Mouse (Mus musculus): ENCODE results near the gene Abhd4. TPM values are rescaled to one million over a fixed set of nuclear protein-coding genes. Genes with fewer than 3 reads are reported as not detected.

Gene Abhd4
- polyA plus RNA-seq, 1 experiment from 2014 or later, result 43.7 TPM

DNA sequence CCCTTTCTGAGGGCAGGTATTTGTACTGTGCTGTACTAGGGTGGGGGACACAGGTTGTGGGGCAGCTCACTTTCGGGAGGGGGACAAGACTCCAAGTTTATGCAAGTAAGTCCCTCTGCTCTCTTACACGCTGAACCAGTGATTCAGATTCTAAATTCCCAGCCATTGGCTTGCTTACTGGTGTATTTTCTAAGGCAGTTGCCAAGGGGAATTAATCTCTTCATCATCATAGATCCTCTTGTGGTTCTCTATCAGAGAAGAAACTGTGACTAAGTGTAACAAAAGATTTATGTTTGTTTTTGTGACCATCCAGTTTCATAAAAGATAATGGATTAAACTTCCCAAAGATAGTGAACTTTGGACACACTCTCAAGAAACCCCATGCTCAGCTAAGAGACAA is 40.3 kb upstream of the Abhd4 start:
- no peaks in the 10 kb centered on the region for H3K27me3 ChIP-seq
- no peak overlapping the region for H3K4me3 ChIP-seq (replicated peaks)
- no peaks in the 10 kb centered on the region for H3K4me1 ChIP-seq (replicated peaks)
- H3K4me2 ChIP-seq (replicated peaks), result no peak overlapping the region
- 67% methylated on average over 2 of the region's 2 CpGs for WGBS
- H3K36me3 ChIP-seq, result no peaks in the 10 kb centered on the region
- no peak for ATAC-seq
- H3K9ac ChIP-seq (replicated peaks), result no peak overlapping the region
- no peaks in the 10 kb centered on the region for H3K9me3 ChIP-seq
- H3K27ac ChIP-seq, result no peak overlapping the region

DNA sequence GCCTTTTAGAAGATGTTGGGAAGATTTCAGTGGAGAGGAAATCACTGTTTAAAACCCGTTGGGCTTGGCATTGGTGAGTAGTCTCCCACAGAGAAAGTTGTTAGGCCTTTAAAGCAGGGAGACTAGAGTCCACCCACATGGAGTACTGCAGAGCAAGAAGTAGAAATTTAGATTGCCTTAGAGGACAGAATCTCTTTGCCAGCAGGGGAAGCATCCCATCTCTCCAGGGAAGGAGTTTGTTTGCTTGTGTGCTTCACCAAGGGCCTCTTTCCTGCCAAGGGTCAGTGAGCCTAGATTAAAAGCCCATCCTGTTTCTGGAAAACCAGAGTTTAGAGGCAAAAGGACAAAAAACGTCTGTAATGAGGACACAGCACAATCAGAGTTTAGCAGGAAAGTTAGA is 39.5 kb upstream of the Abhd4 start:
- Histone ChIP-seq H3K9me3 (no peaks in the 10 kb centered on the region), H3K4me1 (replicated peaks) (peaks cover 4% of the 10 kb centered on the region; the same call in 1 of the 2 replicates), H3K4me2 (replicated peaks) (no peak overlapping the region), H3K36me3 (no peaks in the 10 kb centered on the region), H3K4me3 (replicated peaks) (no peak overlapping the region), H3K9ac (replicated peaks) (no peak overlapping the region), H3K27ac (no peak overlapping the region), H3K27me3 (no peaks in the 10 kb centered on the region)
- no peak for ATAC-seq
- 37% methylated on average over 2 of the region's 2 CpGs for WGBS

DNA sequence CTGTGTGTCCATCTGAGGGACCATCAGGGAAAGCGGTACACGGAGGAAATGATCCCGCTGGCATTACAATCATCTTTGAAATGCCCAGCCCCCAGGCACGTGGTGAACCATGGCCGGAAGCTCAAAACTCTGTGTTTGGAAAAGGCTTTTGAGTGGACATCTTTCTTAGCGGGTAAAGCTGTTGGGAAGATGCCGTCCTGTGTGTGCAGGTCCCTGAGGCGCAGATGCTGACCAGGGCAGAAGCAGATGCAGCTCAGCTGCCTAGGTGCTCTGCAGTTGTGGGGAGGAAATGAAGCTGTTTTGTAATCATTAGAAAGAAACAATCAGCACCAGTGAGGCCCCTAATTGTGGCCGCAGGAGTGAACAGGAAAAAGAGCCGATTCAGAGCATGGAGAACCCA is 39.1 kb upstream of the Abhd4 start:
- H3K27ac ChIP-seq, result no peak overlapping the region
- H3K9me3 ChIP-seq, result no peaks in the 10 kb centered on the region
- H3K4me1 ChIP-seq (replicated peaks), result peaks cover 5% of the 10 kb centered on the region; the same call in 1 of the 2 replicates
- no peak for ATAC-seq
- H3K36me3 ChIP-seq, result no peaks in the 10 kb centered on the region
- WGBS, result 79% methylated on average over 10 of the region's 10 CpGs
- no peak overlapping the region for H3K9ac ChIP-seq (replicated peaks)
- no peak overlapping the region for H3K4me3 ChIP-seq (replicated peaks)
- H3K27me3 ChIP-seq, result no peaks in the 10 kb centered on the region
- no peak overlapping the region for H3K4me2 ChIP-seq (replicated peaks)

DNA sequence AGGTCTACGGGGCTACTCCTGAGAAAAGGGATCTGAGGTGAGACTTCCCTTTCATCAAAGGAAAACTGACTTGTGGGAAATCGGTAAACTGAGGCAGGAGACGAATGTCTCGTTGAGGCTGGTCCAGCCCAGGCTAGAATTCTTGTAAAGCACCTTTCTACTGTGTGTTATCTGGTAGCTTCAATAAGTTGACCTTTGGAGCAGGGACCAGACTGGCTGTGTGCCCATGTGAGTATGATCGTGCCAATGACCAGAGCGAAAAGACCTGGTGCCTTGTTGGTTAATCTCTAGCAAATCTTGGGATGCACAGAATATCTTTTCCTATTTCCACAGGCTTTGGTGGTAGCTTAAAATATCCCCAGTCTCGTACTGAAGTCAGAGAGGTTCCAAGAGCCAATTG is 37.9 kb upstream of the Abhd4 start:
- Histone ChIP-seq H3K27me3 (no peaks in the 10 kb centered on the region), H3K9ac (replicated peaks) (no peak overlapping the region), H3K4me2 (replicated peaks) (no peak overlapping the region), H3K4me1 (replicated peaks) (peaks cover 5% of the 10 kb centered on the region; the same call in 1 of the 2 replicates), H3K9me3 (no peaks in the 10 kb centered on the region), H3K27ac (no peak overlapping the region), H3K4me3 (replicated peaks) (no peak overlapping the region), H3K36me3 (no peaks in the 10 kb centered on the region)
- 91% methylated on average over 7 of the region's 7 CpGs for WGBS
- ATAC-seq, result no peak

DNA sequence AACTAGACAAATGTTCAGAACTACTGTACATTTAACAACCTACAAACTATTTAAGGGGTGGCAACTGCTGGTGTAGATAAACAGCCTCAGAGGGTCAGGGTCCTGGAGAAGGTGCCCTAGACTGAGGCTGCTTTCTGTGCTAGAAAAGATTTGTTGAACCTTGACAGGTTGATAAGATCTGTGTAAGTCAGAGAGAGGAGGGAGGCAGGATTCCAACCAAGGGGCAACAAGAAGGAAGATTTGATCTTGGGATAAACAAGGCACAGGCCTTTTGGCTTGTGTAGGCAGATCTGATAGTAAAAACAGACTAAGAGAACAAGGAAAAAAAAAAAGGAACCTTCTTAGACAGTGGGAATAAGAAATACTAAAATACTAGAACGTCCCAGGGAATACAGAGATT is 35.8 kb upstream of the Abhd4 start:
- Histone ChIP-seq H3K4me2 (replicated peaks) (no peak overlapping the region), H3K9me3 (no peaks in the 10 kb centered on the region), H3K27me3 (no peaks in the 10 kb centered on the region), H3K9ac (replicated peaks) (no peak overlapping the region), H3K4me1 (replicated peaks) (peaks cover 5% of the 10 kb centered on the region; the same call in 1 of the 2 replicates), H3K27ac (no peak overlapping the region), H3K36me3 (no peaks in the 10 kb centered on the region), H3K4me3 (replicated peaks) (no peak overlapping the region)
- WGBS, result 82% methylated on average over 1 of the region's 1 CpGs
- no peak for ATAC-seq

DNA sequence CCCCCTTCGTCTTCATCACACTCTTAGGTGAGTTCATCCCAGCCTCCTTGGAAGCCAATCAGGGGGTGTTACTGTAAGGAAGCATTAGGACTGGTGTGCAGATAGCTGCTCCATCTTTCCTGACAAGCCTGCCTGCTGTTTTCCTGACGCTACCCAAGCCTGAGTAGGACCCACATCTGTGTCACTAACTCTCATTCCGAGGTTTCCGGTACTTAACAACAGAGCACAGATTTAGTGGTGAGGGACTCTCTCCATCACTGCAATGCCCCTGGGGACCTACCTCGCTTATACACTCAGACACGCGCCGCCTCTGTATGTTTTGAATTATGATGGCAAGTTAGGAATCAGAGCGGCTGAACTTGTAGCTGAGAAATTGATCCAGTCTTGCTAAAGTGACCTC is 35.3 kb upstream of the Abhd4 start:
- H3K9ac ChIP-seq (replicated peaks), result no peak overlapping the region
- H3K27me3 ChIP-seq, result no peaks in the 10 kb centered on the region
- H3K4me1 ChIP-seq (replicated peaks), result peaks cover 7% of the 10 kb centered on the region; the same call in 1 of the 2 replicates
- WGBS, result 86% methylated on average over 9 of the region's 9 CpGs
- no peak overlapping the region for H3K4me3 ChIP-seq (replicated peaks)
- no peaks in the 10 kb centered on the region for H3K36me3 ChIP-seq
- ATAC-seq, result no peak
- H3K4me2 ChIP-seq (replicated peaks), result no peak overlapping the region
- H3K9me3 ChIP-seq, result no peaks in the 10 kb centered on the region
- H3K27ac ChIP-seq, result no peak overlapping the region

DNA sequence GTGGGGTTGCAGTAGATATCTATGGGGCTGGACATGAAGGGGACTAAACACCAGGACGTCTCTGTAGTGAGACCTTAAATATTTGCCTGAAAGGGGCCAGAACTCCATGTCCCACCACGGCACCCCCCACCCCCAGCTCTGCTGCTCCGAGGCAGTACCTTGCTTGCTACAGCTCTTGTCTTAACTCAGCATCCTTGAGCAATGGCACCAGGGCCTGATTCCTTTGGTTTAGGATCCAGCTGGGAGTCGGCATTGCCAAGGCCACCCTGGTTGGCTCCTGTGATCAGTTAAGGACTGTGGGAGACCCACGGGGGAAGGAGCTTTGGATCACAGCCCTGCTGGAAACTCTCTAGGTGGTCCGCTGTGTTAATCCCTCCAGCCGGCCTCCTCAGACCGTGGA is 34.7 kb upstream of the Abhd4 start:
- peaks cover 7% of the 10 kb centered on the region; the same call in 1 of the 2 replicates for H3K4me1 ChIP-seq (replicated peaks)
- no peaks in the 10 kb centered on the region for H3K36me3 ChIP-seq
- H3K4me2 ChIP-seq (replicated peaks), result no peak overlapping the region
- H3K9me3 ChIP-seq, result no peaks in the 10 kb centered on the region
- H3K27ac ChIP-seq, result no peak overlapping the region
- no peak for ATAC-seq
- no peak overlapping the region for H3K9ac ChIP-seq (replicated peaks)
- WGBS, result 52% methylated on average over 8 of the region's 8 CpGs
- H3K27me3 ChIP-seq, result no peaks in the 10 kb centered on the region
- no peak overlapping the region for H3K4me3 ChIP-seq (replicated peaks)

DNA sequence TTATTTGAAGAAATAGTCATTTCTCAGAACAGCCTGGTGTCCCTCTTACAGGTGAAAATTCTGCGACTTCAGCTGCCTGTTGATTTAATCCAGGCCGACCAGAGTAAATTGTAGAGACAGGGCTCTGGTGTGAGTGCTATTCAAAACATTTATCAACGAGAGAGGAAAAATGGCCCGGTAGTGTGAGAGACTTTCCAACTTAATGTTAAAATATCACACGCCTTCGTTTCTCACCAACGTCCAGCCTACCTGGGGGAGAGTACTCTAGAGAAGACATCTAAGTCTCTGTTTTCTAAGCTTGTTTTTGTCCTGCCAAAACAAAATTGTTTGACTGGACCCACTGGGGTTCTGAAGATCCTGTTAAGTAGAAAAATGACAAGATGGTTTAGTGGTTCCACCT is 34.1 kb upstream of the Abhd4 start:
- Histone ChIP-seq H3K27ac (no peak overlapping the region), H3K4me1 (replicated peaks) (peaks cover 12% of the 10 kb centered on the region), H3K36me3 (no peaks in the 10 kb centered on the region), H3K4me3 (replicated peaks) (no peak overlapping the region), H3K27me3 (no peaks in the 10 kb centered on the region), H3K9ac (replicated peaks) (no peak overlapping the region), H3K4me2 (replicated peaks) (no peak overlapping the region), H3K9me3 (no peaks in the 10 kb centered on the region)
- WGBS, result 85% methylated on average over 7 of the region's 7 CpGs
- ATAC-seq, result no peak

DNA sequence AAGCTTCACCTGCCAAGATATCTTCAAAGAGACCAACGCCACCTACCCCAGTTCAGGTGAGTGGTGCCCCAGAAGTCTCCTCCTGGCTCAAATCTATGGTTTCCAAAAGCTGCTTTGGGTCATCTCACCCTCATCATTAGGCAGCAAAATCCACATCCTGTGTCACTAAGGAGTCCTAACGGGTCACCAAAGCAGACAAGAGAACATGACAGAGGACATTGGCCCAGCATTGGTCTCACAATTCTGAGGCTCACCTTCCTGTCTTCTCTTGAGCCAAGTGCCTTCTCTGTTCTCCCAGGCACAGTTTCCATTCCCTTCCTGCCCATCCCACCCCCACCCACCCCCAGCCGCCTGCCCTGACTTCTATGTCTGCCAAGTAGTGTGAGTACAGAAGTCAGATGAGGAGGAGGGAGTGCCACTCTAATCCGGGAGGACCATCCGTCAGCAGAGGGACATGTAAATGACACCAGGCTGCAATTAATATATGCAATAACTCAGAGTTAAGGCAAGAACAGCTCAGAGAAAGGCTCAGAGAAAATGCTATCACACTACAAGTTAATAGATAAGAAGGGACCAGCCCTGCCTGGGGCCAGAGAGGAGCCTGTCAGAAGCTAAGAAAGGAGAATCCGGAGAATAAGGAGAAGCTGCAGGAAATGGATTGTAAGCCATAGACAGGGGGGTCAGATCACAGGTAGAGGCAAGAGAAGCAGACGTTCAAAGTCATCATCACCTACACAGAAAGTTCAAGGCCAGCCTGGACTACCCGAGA is 33.1 kb upstream of the Abhd4 start:
- no peak for ATAC-seq
- no peaks in the 10 kb centered on the region for H3K36me3 ChIP-seq
- H3K4me2 ChIP-seq (replicated peaks), result no peak overlapping the region
- H3K4me3 ChIP-seq (replicated peaks), result no peak overlapping the region
- no peak overlapping the region for H3K9ac ChIP-seq (replicated peaks)
- WGBS, result 87% methylated on average over 8 of the region's 8 CpGs
- H3K27me3 ChIP-seq, result no peaks in the 10 kb centered on the region
- H3K27ac ChIP-seq, result no peak overlapping the region
- peaks cover 20% of the 10 kb centered on the region for H3K4me1 ChIP-seq (replicated peaks)
- H3K9me3 ChIP-seq, result no peaks in the 10 kb centered on the region

DNA sequence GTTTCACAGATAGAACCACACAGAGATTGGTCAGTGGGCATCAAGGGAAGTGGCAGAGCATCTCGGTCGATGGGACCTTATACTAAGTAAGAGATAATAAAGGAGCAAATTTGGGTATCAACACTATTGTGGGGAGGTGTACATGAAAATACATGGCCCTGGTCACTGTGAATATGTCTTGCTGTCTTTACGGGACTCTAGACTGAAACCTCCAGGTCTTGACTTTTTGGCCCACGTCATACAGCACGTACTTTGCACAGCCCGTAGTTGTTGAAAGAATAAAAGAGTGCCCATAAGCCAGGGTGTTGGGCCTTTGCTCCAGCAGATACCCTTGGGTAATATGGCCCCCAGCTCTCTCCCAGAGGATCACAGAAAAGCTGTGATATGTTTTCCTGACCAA is 32.3 kb upstream of the Abhd4 start:
- Histone ChIP-seq H3K9me3 (no peaks in the 10 kb centered on the region), H3K4me2 (replicated peaks) (no peak overlapping the region), H3K27ac (no peak overlapping the region), H3K36me3 (no peaks in the 10 kb centered on the region), H3K27me3 (no peaks in the 10 kb centered on the region), H3K4me3 (replicated peaks) (no peak overlapping the region), H3K4me1 (replicated peaks) (peaks cover 20% of the 10 kb centered on the region), H3K9ac (replicated peaks) (no peak overlapping the region)
- no peak for ATAC-seq
- 97% methylated on average over 6 of the region's 6 CpGs for WGBS

DNA sequence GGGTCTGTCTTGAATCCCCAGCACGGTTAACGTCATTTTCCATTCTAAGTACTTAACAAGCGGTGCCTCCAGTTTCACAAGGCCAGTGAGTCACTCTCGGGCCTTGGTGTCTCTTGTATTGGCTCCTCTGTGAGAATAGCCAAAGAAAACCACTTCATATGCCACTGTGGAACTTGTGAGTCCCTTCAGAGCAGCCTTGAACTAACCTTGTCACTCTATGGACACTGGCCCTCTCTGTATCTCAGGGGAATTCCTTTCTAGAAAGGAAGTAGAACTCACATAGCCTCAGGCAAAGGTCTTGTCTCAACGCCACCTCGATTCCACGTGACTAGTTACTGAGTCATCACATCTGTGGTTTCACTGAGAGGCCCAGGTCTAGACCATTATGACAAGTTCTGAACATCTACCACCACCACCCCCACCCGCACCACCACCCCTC is 31.7 kb upstream of the Abhd4 start:
- H3K4me1 ChIP-seq (replicated peaks), result peaks cover 20% of the 10 kb centered on the region
- WGBS, result 91% methylated on average over 8 of the region's 8 CpGs
- no peaks in the 10 kb centered on the region for H3K9me3 ChIP-seq
- H3K4me3 ChIP-seq (replicated peaks), result no peak overlapping the region
- H3K4me2 ChIP-seq (replicated peaks), result no peak overlapping the region
- no peak overlapping the region for H3K9ac ChIP-seq (replicated peaks)
- no peak overlapping the region for H3K27ac ChIP-seq
- no peak for ATAC-seq
- H3K27me3 ChIP-seq, result no peaks in the 10 kb centered on the region; the same call in 1 of the 2 replicates
- H3K36me3 ChIP-seq, result no peaks in the 10 kb centered on the region

DNA sequence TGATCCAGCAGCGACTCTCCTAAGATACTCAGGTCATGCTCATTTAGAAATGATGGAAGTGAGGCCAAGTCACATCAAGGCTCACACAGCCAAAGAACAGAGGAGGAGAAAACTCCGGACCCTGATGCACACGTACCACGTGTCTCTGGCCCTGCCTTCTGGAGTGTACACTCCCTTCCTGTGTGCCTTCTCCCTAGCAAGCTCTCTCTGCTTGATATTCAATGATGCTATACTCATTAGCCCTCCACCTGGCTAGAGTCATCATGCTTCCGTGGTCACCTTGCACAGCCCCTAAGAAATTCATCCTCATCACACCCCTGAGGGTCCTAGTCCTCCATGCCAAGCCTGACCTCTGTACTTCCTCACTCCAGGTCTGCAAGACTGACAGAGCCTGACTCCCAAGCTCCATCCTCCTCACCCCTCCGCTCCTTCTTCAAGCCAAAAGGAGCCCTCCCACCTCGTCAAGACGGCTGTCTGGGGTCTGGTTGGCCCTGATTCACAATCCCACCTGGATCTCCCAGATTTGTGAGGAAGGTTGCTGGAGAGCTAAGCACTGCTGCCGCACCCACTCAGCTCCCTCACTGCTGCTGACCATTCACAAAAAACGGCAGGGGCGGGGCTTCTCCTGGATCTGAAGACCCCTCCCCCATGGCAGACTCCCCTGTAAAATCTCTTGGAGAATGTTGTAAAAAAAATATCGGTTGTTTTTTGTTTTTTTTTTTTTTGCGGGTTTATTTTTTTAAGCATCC is 30.5 kb upstream of the Abhd4 start:
- no peak for ATAC-seq
- Histone ChIP-seq H3K27me3 (no peaks in the 10 kb centered on the region; the same call in 1 of the 2 replicates), H3K4me2 (replicated peaks) (no peak overlapping the region), H3K9me3 (no peaks in the 10 kb centered on the region), H3K9ac (replicated peaks) (no peak overlapping the region), H3K4me3 (replicated peaks) (no peak overlapping the region), H3K36me3 (no peaks in the 10 kb centered on the region), H3K27ac (no peak overlapping the region), H3K4me1 (replicated peaks) (peaks cover 25% of the 10 kb centered on the region)
- WGBS, result 56% methylated on average over 13 of the region's 13 CpGs
